ENCODE assay signal across 16 mouse cellular contexts in the genomic region with DNA sequence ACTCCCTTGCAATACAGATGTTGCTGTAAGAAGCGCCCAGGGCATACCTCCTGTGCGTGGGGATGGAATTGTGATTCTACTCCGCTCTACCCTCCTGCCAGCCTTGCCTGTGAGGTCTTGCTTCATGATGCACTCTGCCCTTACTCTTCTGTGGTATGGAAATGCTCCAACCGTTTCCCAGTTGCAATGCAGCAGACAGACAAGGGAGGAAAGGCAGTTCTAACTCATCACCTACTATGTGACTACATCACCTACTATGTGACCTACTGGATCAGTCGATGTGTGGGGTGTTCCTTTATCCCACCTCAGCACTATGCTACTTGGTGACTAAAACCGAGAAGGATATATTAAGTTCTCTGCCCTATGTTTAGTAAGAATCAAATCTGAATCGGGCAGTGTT.
"Had no signal": no experiment of that assay in that cellular context is flagged by ENCODE, and none has a peak within 500 bp of the region (broad histone marks: within the 10 kb centered on the region; RNA-seq: fewer than 3 reads in every experiment).

No protein-coding gene starts in this region.

- H3K9me3 ChIP-seq: neural tube, embryonic 13.5 days; neural tube, embryonic 15.5 days; stomach, embryonic 15.5 days had no signal

- H3K36me3 ChIP-seq: neural tube, embryonic 13.5 days; neural tube, embryonic 15.5 days; stomach, embryonic 15.5 days had no signal

- H3K4me3 ChIP-seq: neural tube, embryonic 13.5 days; neural tube, embryonic 15.5 days; stomach, embryonic 15.5 days had no signal

- DNase-seq: retina, postnatal 1 day; right cerebral cortex, adult 18-20 months; right cerebral cortex, postnatal 14 days; right cerebral cortex, postnatal 25 days; right cerebral cortex, postnatal 4 days; spleen, adult 18-20 months; thymus, adult 18-20 months; thymus, adult 2 months; thymus, postnatal 14 days; thymus, postnatal 25 days; thymus, postnatal 36 days; thymus, postnatal 4 days had no signal

- H3K4me2 ChIP-seq: neural tube, embryonic 13.5 days; neural tube, embryonic 15.5 days; stomach, embryonic 15.5 days had no signal

- H3K27me3 ChIP-seq: neural tube, embryonic 13.5 days; neural tube, embryonic 15.5 days; stomach, embryonic 15.5 days had no signal

- H3K27ac ChIP-seq: neural tube, embryonic 13.5 days; neural tube, embryonic 15.5 days; stomach, embryonic 15.5 days; stomach, postnatal 0 days had no signal

- H3K9ac ChIP-seq: neural tube, embryonic 13.5 days; neural tube, embryonic 15.5 days; stomach, embryonic 15.5 days had no signal
